Mouse (Mus musculus) kidney, adult 10 weeks (tissue): ENCODE data around the gene Tex50. TPM values are rescaled to one million over a fixed set of nuclear protein-coding genes. Genes with fewer than 3 reads are reported as not detected.

ENCODE experiments used
- polyA plus RNA-seq: library from polyadenylated mRNA; stranded (reverse); fragments of 350-450 nt; fragmentation: Illumina TruSeq; extraction: RNeasy Lipid Tissue Mini Kit (QIAGEN cat#74804); gene quantifications from one replicate; pipeline ENCODE4 v1.2.3, GENCODE M21; 2014; ENCODE audit warnings: low read depth, low replicate concordance

Gene Tex50
- not detected for polyA plus RNA-seq

DNA sequence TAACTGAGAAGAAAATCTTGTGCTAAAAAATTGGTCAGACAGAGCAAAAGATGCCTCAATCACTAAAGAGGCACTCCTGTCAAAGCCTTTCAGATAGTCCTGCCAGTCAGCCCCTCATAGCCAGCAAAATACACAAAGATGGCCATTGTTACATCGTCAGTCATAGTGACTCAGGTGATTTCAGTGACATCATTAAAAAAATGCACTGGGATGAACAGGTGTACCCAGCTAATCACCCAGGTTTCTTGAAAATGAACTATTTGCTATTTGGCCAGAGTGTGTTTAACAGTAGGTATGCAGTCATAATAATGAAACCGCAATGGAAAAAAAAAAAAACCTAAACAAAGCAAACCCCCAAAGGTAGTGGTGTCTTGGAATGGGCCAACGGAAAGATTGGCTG is at the start of gene Tex50:
Gene Tex50 (minus strand): TSS at position 101 of the 400 bp plus-strand sequence.

DNA sequence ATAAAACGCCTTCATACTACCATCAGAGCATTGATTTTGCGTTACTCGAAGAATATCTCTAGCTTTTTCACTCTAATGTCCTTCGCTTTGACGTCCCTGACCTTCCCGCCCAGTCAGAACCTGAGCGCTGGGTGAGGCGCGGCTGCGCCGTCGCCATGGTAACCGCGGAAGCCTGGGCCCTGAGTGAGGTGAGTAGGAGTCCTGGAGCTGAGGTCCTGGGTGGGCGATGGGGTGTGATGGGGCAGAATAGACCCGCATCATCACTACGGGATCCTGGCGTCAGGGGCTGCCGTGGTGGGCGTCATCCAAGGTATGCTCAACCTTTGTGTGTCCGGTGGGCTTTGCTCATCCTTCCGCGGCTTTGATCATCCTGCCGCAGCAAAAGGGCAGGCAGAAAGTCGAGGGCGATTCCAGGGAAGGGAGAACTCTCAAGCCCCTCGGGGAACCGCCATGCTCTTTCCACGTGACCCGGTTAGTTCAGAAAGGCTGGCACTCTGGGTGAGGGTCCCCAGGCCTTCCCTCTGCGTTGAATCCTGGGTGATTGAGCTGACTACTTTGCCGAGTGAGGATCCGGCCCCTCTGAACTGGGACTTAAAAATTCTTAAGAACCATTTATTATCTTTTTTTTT is 16.5 kb downstream of the Tex50 start, which contains the start of gene Ankrd45:
Gene Ankrd45 (plus strand): TSS at position 161 of the 629 bp plus-strand sequence.

DNA sequence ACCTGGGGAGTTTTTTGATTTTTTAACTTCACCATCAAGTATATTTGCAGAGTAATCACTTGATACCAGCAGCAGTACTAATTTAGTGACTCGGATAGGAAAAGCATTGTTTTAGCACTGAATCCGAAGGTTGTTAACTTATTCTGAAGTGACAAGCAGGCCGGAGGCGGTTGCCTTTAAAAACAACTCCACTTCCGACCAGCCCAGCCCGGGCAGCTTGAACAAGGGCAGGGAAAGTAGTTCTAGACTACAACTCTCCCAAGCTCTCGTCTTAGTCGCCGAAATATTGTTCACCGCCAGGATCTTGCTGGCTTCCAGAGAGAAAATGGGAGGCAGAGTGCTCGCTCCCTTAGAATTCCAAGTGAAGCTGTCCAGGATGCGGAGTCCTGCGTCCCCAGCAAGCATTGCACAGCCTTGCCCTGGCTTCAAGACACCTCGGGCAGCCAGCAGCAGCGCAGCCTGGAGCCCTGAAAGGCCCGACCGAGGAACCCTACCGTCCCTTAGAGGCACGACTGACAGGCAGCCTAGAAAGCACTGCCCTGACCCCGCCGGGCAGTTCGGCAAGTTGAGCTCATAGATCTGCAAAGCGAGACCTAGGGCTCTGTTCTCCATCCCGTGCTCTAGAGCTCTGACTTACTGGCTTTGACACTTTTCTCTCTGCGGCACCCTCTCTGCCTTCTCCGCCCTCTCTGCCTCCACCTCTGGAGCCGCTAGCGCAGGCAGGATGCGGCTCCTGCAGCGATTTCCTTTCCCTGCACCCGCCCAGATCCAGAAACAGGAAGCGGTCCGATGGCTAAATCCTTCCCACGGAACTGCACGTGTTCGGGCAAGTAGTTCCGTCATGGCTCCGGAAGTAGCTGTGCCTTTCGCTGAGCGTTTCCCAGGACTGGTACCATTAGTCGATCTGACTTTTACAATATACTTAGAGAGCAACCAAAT is 28.1 kb downstream of the Tex50 start, which contains the start of gene Klhl20:
Gene Klhl20 (minus strand): TSS at position 786 of the 939 bp plus-strand sequence.

Other genes starting within 250 kb of the Tex50 start
- gene Serpinc1, start 180.7 kb downstream of the Tex50 start, polyA plus RNA-seq: 1.3 TPM
- gene Zbtb37, start 124.5 kb downstream of the Tex50 start, polyA plus RNA-seq: 8.9 TPM
- 21.5 TPM for gene Dars2, start 88.7 kb downstream of the Tex50 start, polyA plus RNA-seq
- gene Cenpl, start 88.6 kb downstream of the Tex50 start, polyA plus RNA-seq: 11.1 TPM
- gene Klhl20, start 27.8 kb downstream of the Tex50 start, polyA plus RNA-seq: 21.9 TPM
- gene Ankrd45, start 16.6 kb downstream of the Tex50 start, polyA plus RNA-seq: 4.2 TPM
- 199 TPM for gene Prdx6, start 91.9 kb upstream of the Tex50 start, polyA plus RNA-seq
- not detected for gene Tnfsf4, start 236.1 kb upstream of the Tex50 start, polyA plus RNA-seq